Mouse (Mus musculus): ENCODE measurements around the gene Limch1. TPM values are rescaled to one million over a fixed set of nuclear protein-coding genes. Genes with fewer than 3 reads are reported as not detected.

Limch1 gene
- polyA plus RNA-seq, 1 experiment: 44.2 TPM

GRCm38 (mm10) chr5:67011985-67012384 lies 266.4 kb downstream of the Limch1 start:
- Histone ChIP-seq H3K27ac (ENCODE audit: insufficient read depth, low read length) (no peak overlapping the region), H3K4me1 (ENCODE audit: control insufficient read depth, insufficient read depth, low read length) (no peaks in the 10 kb centered on the region), H3K4me3 (ENCODE audit: insufficient read depth, low read length) (no peak overlapping the region)
- TF ChIP-seq POLR2A (IDR thresholded peaks at IDR 0.05; ENCODE audit: low read depth, low read length) (no peak), CTCF (IDR thresholded peaks at IDR 0.05; ENCODE audit: borderline replicate concordance, insufficient read depth, low read length) (no peak)

- H3K4me1 ChIP-seq (ENCODE audit: control insufficient read depth, insufficient read depth, low read length): no peaks in the 10 kb centered on the region
- no peak overlapping the region for H3K27ac ChIP-seq (ENCODE audit: insufficient read depth, low read length)
- no peak overlapping the region for H3K4me3 ChIP-seq (ENCODE audit: insufficient read depth, low read length)
- no peak for TF ChIP-seq POLR2A (IDR thresholded peaks at IDR 0.05; ENCODE audit: low read depth, low read length)
- TF ChIP-seq CTCF (IDR thresholded peaks at IDR 0.05; ENCODE audit: borderline replicate concordance, insufficient read depth, low read length): no peak
Measured at GRCm38 (mm10) chr5:67013926-67014325, 268.3 kb downstream of the Limch1 start.

GRCm38 (mm10) chr5:67016450-67016849 lies 270.8 kb downstream of the Limch1 start:
- Histone ChIP-seq H3K4me1 (ENCODE audit: control insufficient read depth, insufficient read depth, low read length) (no peaks in the 10 kb centered on the region), H3K4me3 (ENCODE audit: insufficient read depth, low read length) (no peak overlapping the region), H3K27ac (ENCODE audit: insufficient read depth, low read length) (no peak overlapping the region)
- no peak for TF ChIP-seq POLR2A (IDR thresholded peaks at IDR 0.05; ENCODE audit: low read depth, low read length)
- TF ChIP-seq CTCF (IDR thresholded peaks at IDR 0.05; ENCODE audit: borderline replicate concordance, insufficient read depth, low read length): peak; percentile 71

GRCm38 (mm10) chr5:67024459-67025050 lies 278.9 kb downstream of the Limch1 start:
- Histone ChIP-seq H3K4me3 (ENCODE audit: insufficient read depth, low read length) (no peak overlapping the region), H3K27ac (ENCODE audit: insufficient read depth, low read length) (no peak overlapping the region), H3K4me1 (ENCODE audit: control insufficient read depth, insufficient read depth, low read length) (no peaks in the 10 kb centered on the region; the same call in 1 of the 2 replicates)
- TF ChIP-seq CTCF (IDR thresholded peaks at IDR 0.05; ENCODE audit: borderline replicate concordance, insufficient read depth, low read length) (no peak), POLR2A (IDR thresholded peaks at IDR 0.05; ENCODE audit: low read depth, low read length) (no peak)

GRCm38 (mm10) chr5:67025095-67025494 lies 279.5 kb downstream of the Limch1 start:
- no peaks in the 10 kb centered on the region; the same call in 1 of the 2 replicates for H3K4me1 ChIP-seq (ENCODE audit: control insufficient read depth, insufficient read depth, low read length)

GRCm38 (mm10) chr5:67025581-67025980 lies 280.0 kb downstream of the Limch1 start:
- no peak overlapping the region for H3K4me3 ChIP-seq (ENCODE audit: insufficient read depth, low read length)
- H3K4me1 ChIP-seq (ENCODE audit: control insufficient read depth, insufficient read depth, low read length): no peaks in the 10 kb centered on the region; the same call in 1 of the 2 replicates
- TF ChIP-seq CTCF (IDR thresholded peaks at IDR 0.05; ENCODE audit: borderline replicate concordance, insufficient read depth, low read length) (no peak), POLR2A (IDR thresholded peaks at IDR 0.05; ENCODE audit: low read depth, low read length) (no peak)
- no peak overlapping the region for H3K27ac ChIP-seq (ENCODE audit: insufficient read depth, low read length)

More at GRCm38 (mm10) chr5:67025095-67025494, 279.5 kb downstream of the Limch1 start:
- Histone ChIP-seq H3K27ac (ENCODE audit: insufficient read depth, low read length) (no peak overlapping the region), H3K4me3 (ENCODE audit: insufficient read depth, low read length) (no peak overlapping the region)
- TF ChIP-seq CTCF (IDR thresholded peaks at IDR 0.05; ENCODE audit: borderline replicate concordance, insufficient read depth, low read length) (no peak), POLR2A (IDR thresholded peaks at IDR 0.05; ENCODE audit: low read depth, low read length) (no peak)

- no peak for TF ChIP-seq POLR2A (IDR thresholded peaks at IDR 0.05; ENCODE audit: low read depth, low read length)
- TF ChIP-seq CTCF (IDR thresholded peaks at IDR 0.05; ENCODE audit: borderline replicate concordance, insufficient read depth, low read length): no peak
- no peaks in the 10 kb centered on the region; the same call in 1 of the 2 replicates for H3K4me1 ChIP-seq (ENCODE audit: control insufficient read depth, insufficient read depth, low read length)
- no peak overlapping the region for H3K4me3 ChIP-seq (ENCODE audit: insufficient read depth, low read length)
- no peak overlapping the region for H3K27ac ChIP-seq (ENCODE audit: insufficient read depth, low read length)
Measured at GRCm38 (mm10) chr5:67028786-67029185, 283.2 kb downstream of the Limch1 start.

GRCm38 (mm10) chr5:67029946-67030345 lies 284.3 kb downstream of the Limch1 start:
- no peaks in the 10 kb centered on the region; the same call in 1 of the 2 replicates for H3K4me1 ChIP-seq (ENCODE audit: control insufficient read depth, insufficient read depth, low read length)
- TF ChIP-seq CTCF (IDR thresholded peaks at IDR 0.05; ENCODE audit: borderline replicate concordance, insufficient read depth, low read length): no peak
- TF ChIP-seq POLR2A (IDR thresholded peaks at IDR 0.05; ENCODE audit: low read depth, low read length): no peak

GRCm38 (mm10) chr5:67032601-67033000 lies 287.0 kb downstream of the Limch1 start:
- Histone ChIP-seq H3K27ac (ENCODE audit: insufficient read depth, low read length) (no peak overlapping the region), H3K4me3 (ENCODE audit: insufficient read depth, low read length) (no peak overlapping the region), H3K4me1 (ENCODE audit: control insufficient read depth, insufficient read depth, low read length) (no peaks in the 10 kb centered on the region; the same call in 1 of the 2 replicates)
- no peak for TF ChIP-seq CTCF (IDR thresholded peaks at IDR 0.05; ENCODE audit: borderline replicate concordance, insufficient read depth, low read length)
- no peak for TF ChIP-seq POLR2A (IDR thresholded peaks at IDR 0.05; ENCODE audit: low read depth, low read length)

More at GRCm38 (mm10) chr5:67029946-67030345, 284.3 kb downstream of the Limch1 start:
- H3K27ac ChIP-seq (ENCODE audit: insufficient read depth, low read length): no peak overlapping the region
- H3K4me3 ChIP-seq (ENCODE audit: insufficient read depth, low read length): no peak overlapping the region

GRCm38 (mm10) chr5:67043932-67044331 lies 298.3 kb downstream of the Limch1 start:
- H3K4me1 ChIP-seq (ENCODE audit: control insufficient read depth, insufficient read depth, low read length): no peaks in the 10 kb centered on the region
- no peak overlapping the region for H3K27ac ChIP-seq (ENCODE audit: insufficient read depth, low read length)
- no peak overlapping the region for H3K4me3 ChIP-seq (ENCODE audit: insufficient read depth, low read length)
- no peak for TF ChIP-seq POLR2A (IDR thresholded peaks at IDR 0.05; ENCODE audit: low read depth, low read length)
- TF ChIP-seq CTCF (IDR thresholded peaks at IDR 0.05; ENCODE audit: borderline replicate concordance, insufficient read depth, low read length): no peak
